Mouse (Mus musculus): Measurements from ENCODE around the gene Pyy.

- TF ChIP-seq TAL1 (IDR thresholded peaks at IDR 0.05; ENCODE audit: low read length) (no peak), GATA1 (IDR thresholded peaks at IDR 0.05; ENCODE audit: low read length) (no peak)
Observed at GRCm38 (mm10) chr11:102117386-102117785, 9.8 kb upstream of the Pyy start.

Data from erythroblast, embryonic 14.5 days (primary cell).